Mouse (Mus musculus) ES-E14 (cell line): ENCODE data around the gene Hmcn2. TPM values are rescaled to one million over a fixed set of nuclear protein-coding genes. Genes with fewer than 3 reads are reported as not detected.

Experiments used
- DNase-seq: peaks from one replicate; pipeline ENCODE4 v3.0.0-alpha.2; 2013; ENCODE audit warnings: low read depth, low spot score
- H3K27ac ChIP-seq: 2 replicates; pipeline ENCODE4 v1.5.1; 2012; ENCODE audit warnings: low read depth, mild to moderate bottlenecking, low read length, moderate library complexity, mixed read lengths; ENCODE audit not compliant: poor library complexity, insufficient read depth, severe bottlenecking
- H3K36me3 ChIP-seq: 2 replicates; pipeline ENCODE4 v1.6.1; 2012; ENCODE audit warnings: mild to moderate bottlenecking, low read length, moderate library complexity, mixed read lengths; ENCODE audit not compliant: control insufficient read depth, poor library complexity, insufficient read depth, severe bottlenecking
- H3K4me1 ChIP-seq, 2 experiments: fragments of 150-350 bp in 1 of 2; sonication (generic) in 1 of 2; 2 replicates each; pipeline ENCODE4 v1.6.1; 2012; ENCODE audit warnings: low read length in 2 of 2, mild to moderate bottlenecking in 1 of 2, mixed read lengths in 1 of 2; ENCODE audit not compliant: control insufficient read depth in 2 of 2, insufficient read depth in 2 of 2, poor library complexity in 1 of 2
- H3K4me3 ChIP-seq, 2 experiments: fragments of 150-350 bp in 1 of 2; sonication (generic) in 1 of 2; 2 replicates each; pipeline ENCODE4 v1.5.1; 2012; ENCODE audit warnings: low read length in 2 of 2, low read depth in 1 of 2, mild to moderate bottlenecking in 1 of 2, mixed read lengths in 1 of 2; ENCODE audit not compliant: insufficient read depth in 1 of 2, poor library complexity in 1 of 2, severe bottlenecking in 1 of 2
- H3K9ac ChIP-seq: 2 replicates; pipeline ENCODE4 v1.6.1; 2012; ENCODE audit warnings: low read depth, mild to moderate bottlenecking, low read length, mixed read lengths; ENCODE audit not compliant: poor library complexity, insufficient read depth, severe bottlenecking
- H3K9me3 ChIP-seq: fragments of 150-350 bp; sonication (generic); 2 replicates; pipeline ENCODE4 v1.6.1; 2012; ENCODE audit warnings: low read depth, mild to moderate bottlenecking, low read length; ENCODE audit not compliant: control insufficient read depth, insufficient read depth
- CHD2 ChIP-seq: IDR thresholded peaks from 2 replicates; pipeline ENCODE4 v1.6.1; 2014; ENCODE audit warnings: mild to moderate bottlenecking, low read depth, low read length, inconsistent platforms
- HCFC1 ChIP-seq: IDR thresholded peaks from 2 replicates; pipeline ENCODE4 v1.6.1; 2012; ENCODE audit warnings: low read length, inconsistent platforms, borderline replicate concordance; ENCODE audit not compliant: insufficient read depth
- MAFK ChIP-seq: IDR thresholded peaks from 2 replicates; pipeline ENCODE4 v1.6.1; 2014; ENCODE audit warnings: mild to moderate bottlenecking, low read depth, low read length, inconsistent platforms; ENCODE audit not compliant: insufficient read depth
- ZC3H11A ChIP-seq: IDR thresholded peaks from 2 replicates; pipeline ENCODE4 v1.6.1; 2012; ENCODE audit warnings: low read depth, mild to moderate bottlenecking, inconsistent platforms, low read length, borderline replicate concordance
- ZNF384 ChIP-seq: IDR thresholded peaks from 2 replicates; pipeline ENCODE4 v1.6.1; 2012; ENCODE audit warnings: low read depth, low read length, inconsistent platforms
- in situ Hi-C, 2 experiments: fragments of 600-800 bp; cut with MboI; formaldehyde crosslinking; loops; one replicate each; pipeline ENCODE4 v1.15.1; 2025; ENCODE audit warnings: low sequenced_read_pairs in 2 of 2, inconsistent platforms in 1 of 2; ENCODE audit not compliant: unreplicated experiment in 2 of 2
- total RNA-seq: library from RNA; depleted of rRNA; stranded (reverse); fragments of 300-350 nt; gene quantifications from 2 replicates; pipeline ENCODE4 v1.2.3, GENCODE M21; 2012; rRNA removed

The Hmcn2 gene
- 4.9 and 10.2 TPM in 2 replicates for total RNA-seq

DNA sequence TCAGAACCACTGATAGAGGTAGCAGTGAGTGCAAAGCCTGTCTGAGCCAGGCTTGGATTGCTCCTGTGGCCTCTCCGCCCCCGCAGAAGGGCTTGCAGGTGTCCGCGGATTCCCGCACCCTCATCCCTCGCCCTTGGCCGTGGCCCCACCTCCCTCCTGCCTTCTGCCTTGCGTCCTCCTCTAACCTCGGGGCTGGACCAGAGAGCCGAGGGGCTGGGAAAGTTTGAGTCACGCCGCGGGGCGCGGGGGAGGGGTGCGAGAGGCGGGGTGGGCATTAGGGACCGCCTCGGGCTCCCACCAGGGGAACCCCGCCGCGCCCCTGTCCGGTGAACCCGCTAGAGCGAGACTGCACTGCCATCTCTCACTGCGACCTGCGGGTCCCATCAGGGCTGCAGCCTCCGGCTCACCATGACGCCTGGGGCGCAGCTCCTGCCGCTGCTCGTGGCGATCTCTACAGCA lies at the start of gene Hmcn2:
Hmcn2 (plus strand) TSS at position 409 of the 459 bp plus-strand sequence.
- H3K9me3 ChIP-seq = no peaks in the 10 kb centered on the region
- in situ Hi-C loops = no loop called here
- TF ChIP-seq CHD2 (no peak), ZC3H11A (no peak), MAFK (no peak), HCFC1 (no peak), ZNF384 (no peak)

DNA sequence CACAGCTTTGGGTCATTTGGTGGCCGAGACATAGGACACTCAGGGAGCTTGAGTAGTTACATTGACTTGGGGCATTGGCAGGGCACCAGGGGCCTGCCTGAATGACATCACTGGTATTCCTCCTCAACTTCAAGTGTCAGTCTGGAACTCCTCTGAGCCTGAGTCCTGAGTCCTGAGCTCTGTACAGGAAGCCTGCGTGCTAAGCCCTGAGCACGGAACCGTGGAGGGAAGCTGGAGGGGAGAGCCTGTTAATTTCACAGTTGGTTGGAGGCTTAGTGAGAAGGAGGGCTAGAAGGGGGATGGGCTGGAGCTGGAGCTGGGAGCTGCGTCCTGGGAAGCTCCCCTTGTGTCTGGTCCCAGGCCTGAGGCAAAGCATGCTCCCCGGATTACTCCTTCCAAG lies 46.8 kb upstream of the Hmcn2 start:
- no peak for TF ChIP-seq ZC3H11A
- no peak for TF ChIP-seq ZNF384
- no peak for TF ChIP-seq CHD2
- no peak for TF ChIP-seq MAFK
- TF ChIP-seq HCFC1 = no peak
- no peak overlapping the region for H3K4me3 ChIP-seq
- H3K4me1 ChIP-seq = peaks cover 4 to 8% of the 10 kb centered on the region in 2 experiments; a peak in 2 of 4 replicates
- no peak overlapping the region for H3K27ac ChIP-seq
- in situ Hi-C loops = no loop called here
- no peaks in the 10 kb centered on the region for H3K9me3 ChIP-seq
- no peak overlapping the region for H3K9ac ChIP-seq
- no peak for DNase-seq
- H3K36me3 ChIP-seq = no peaks in the 10 kb centered on the region

More for the DNA sequence above, at the start of gene Hmcn2:
- peak within 1 kb of the TSS; percentile 57 to 63; a peak in 3 of 4 replicates for H3K4me3 ChIP-seq
- H3K9ac ChIP-seq = no peak within 1 kb of the TSS
- no peak for DNase-seq
- H3K27ac ChIP-seq = no peak within 1 kb of the TSS
- peaks cover 0 to 16% of the 10 kb centered on the region in 2 experiments; a peak in 2 of 4 replicates for H3K4me1 ChIP-seq
- H3K36me3 ChIP-seq = no peaks in the 10 kb centered on the region

DNA sequence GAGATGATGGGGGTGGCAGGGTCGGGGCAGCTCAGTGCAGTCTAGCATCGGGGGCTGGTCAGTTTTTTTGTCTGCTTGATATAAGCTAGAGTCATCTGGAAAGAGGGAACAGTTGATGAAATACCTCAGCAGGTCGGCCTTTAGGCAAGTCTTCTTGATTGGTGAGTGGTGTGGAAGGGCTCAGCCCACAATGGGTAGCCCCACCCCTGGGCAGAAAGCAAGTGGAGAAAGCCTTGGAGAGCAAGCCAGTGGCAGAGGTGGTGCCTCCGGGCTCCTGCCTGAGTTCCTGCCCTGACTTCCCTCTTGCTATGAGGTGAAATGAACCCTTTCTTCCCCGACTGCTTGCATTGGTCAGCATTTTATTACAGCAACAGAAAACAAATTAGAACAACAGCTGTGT lies 45.6 kb upstream of the Hmcn2 start:
- Histone ChIP-seq H3K4me1 (peaks cover 4 to 8% of the 10 kb centered on the region in 2 experiments; a peak in 2 of 4 replicates), H3K36me3 (no peaks in the 10 kb centered on the region), H3K27ac (no peak overlapping the region), H3K9me3 (no peaks in the 10 kb centered on the region), H3K9ac (no peak overlapping the region), H3K4me3 (no peak overlapping the region)
- no peak for TF ChIP-seq ZC3H11A
- TF ChIP-seq ZNF384 = no peak
- TF ChIP-seq MAFK = no peak
- no peak for TF ChIP-seq HCFC1
- TF ChIP-seq CHD2 = no peak
- no peak for DNase-seq
- in situ Hi-C loops = no loop called here

DNA sequence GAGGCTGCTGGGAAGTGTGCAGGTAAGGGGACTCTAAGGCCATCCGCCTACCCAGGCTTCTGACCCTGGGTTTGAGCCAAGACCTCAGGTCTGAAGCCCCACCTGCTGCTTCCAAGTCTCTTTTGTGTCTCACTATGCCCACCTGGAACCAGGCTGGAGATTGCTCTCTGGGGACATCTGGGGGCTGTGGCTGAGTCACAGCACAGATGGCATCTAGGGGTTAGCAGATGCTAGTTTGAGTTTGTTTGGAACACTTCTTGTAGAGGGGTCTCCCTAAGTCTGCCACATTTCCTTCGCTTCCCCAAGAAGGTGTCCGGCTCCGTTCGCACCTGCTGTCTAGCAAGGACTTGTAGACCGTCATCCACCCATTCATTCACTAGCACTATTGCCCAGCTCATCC lies 45.0 kb upstream of the Hmcn2 start:
- DNase-seq = no peak
- in situ Hi-C loops = no loop called here
- no peak overlapping the region for H3K27ac ChIP-seq
- no peak overlapping the region for H3K9ac ChIP-seq
- H3K4me1 ChIP-seq = peaks cover 4 to 8% of the 10 kb centered on the region in 2 experiments; a peak in 2 of 4 replicates
- H3K4me3 ChIP-seq = no peak overlapping the region
- TF ChIP-seq MAFK = no peak
- no peak for TF ChIP-seq CHD2
- TF ChIP-seq ZC3H11A = no peak
- no peak for TF ChIP-seq HCFC1
- TF ChIP-seq ZNF384 = no peak
- H3K9me3 ChIP-seq = no peaks in the 10 kb centered on the region
- H3K36me3 ChIP-seq = no peaks in the 10 kb centered on the region

DNA sequence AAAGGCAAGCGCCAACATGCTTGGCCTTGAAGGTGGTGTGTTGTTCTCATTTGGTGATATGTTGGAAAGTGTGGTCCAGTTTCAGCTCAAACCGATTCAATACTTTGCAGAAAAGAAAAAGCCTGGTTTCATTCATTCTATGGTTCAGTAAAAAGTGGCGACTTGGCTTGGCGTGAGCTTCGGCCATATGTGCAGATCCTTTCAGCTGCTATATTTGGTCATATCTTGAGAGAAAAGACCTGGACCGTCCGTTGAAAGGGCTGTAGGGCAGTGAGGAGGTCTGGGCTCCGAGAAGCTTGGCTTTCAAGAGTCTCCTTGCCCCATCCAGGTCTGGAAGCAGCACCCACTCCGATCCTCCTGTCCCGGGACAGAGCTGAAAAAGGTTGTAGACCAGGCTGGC lies 44.4 kb upstream of the Hmcn2 start:
- in situ Hi-C loops = loop anchor here in 1 of 2 experiments (10.0 kb wide), 1 partner anchor 75 kb away; no protein-coding TSS in a partner anchor
- H3K9me3 ChIP-seq = no peaks in the 10 kb centered on the region
- no peak overlapping the region for H3K4me3 ChIP-seq
- no peaks in the 10 kb centered on the region for H3K36me3 ChIP-seq
- peaks cover 4 to 8% of the 10 kb centered on the region in 2 experiments; a peak in 2 of 4 replicates for H3K4me1 ChIP-seq
- no peak for DNase-seq
- no peak for TF ChIP-seq ZC3H11A
- no peak for TF ChIP-seq HCFC1
- no peak for TF ChIP-seq ZNF384
- no peak for TF ChIP-seq MAFK
- TF ChIP-seq CHD2 = no peak
- no peak overlapping the region for H3K9ac ChIP-seq
- H3K27ac ChIP-seq = no peak overlapping the region
